20 mouse cellular contexts compared by ENCODE assay signal in the genomic region with DNA sequence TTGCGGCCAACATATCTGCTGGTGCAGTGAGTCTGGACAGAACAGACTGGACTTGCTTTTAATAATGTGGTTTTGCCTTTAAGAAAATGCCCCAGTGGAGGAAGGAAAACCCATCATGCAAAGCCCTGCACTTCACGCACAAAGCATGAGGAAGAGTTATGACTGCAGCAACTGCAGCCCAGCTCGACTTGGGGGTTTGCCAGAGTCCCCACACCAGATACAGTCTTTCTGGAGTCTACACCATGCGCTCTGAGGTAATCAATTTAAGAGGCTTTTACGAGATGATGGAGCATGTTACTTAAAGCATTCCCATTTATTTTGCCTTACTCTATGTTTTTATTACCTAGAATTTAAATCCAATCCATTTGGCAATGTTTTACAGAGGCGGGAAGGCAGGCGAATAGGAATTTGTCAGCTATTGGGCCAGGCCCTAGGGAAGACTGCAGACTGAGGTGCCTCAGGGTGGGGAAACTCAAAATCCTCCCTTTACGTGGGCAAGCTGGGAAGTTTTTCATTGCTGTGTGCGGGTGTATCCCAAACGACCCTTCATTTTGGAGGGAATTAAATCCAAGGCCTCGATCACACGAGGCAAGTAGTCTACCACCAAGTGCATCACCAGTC. TPM values are rescaled to one million over a fixed set of nuclear protein-coding genes. Genes with fewer than 3 reads are reported as not detected.
A peak's percentile ranks its signal among the peaks of the same experiment; 100 is the strongest.
DNase-seq lines count a peak whose midpoint lies in the region; ATAC-seq and TF ChIP-seq lines count a peak whose summit lies in the region.
"Had no signal": no experiment of that assay in that cellular context is flagged by ENCODE, and none has a peak within 500 bp of the region (broad histone marks: within the 10 kb centered on the region; RNA-seq: fewer than 3 reads in every experiment).

No protein-coding gene starts in this region.

- WGBS in cerebellum, adult 2 months = 82% methylated on average over 12 of the region's 12 CpGs
- WGBS in kidney, embryonic 16.5 days = 56% methylated on average over 12 of the region's 12 CpGs
- 44% methylated on average over 12 of the region's 12 CpGs for WGBS in neural tube, embryonic 15.5 days

- H3K9ac ChIP-seq in kidney, embryonic 16.5 days (replicated peaks; ENCODE audit: low read length) = no peak overlapping the region
- H3K9ac ChIP-seq in neural tube, embryonic 15.5 days (replicated peaks) = no peak overlapping the region
- H3K9ac ChIP-seq: heart, embryonic 15.5 days; hindbrain, embryonic 13.5 days; liver, embryonic 12.5 days had no signal

- H3K4me1 ChIP-seq in cerebellum, adult 2 months (ENCODE audit: control insufficient read depth, insufficient read depth, low read length) = no peaks in the 10 kb centered on the region; the same call in 1 of the 2 replicates
- 0 out of 2 replicates have a peak, but pooled peaks cover 3% of the 10 kb centered on the region for H3K4me1 ChIP-seq in kidney, embryonic 16.5 days (ENCODE audit: insufficient read depth, low read length)
- peaks cover 11% of the 10 kb centered on the region for H3K4me1 ChIP-seq in neural tube, embryonic 15.5 days
- H3K4me1 ChIP-seq: heart, embryonic 15.5 days; hindbrain, embryonic 13.5 days; liver, embryonic 12.5 days had no signal

- H3K36me3 ChIP-seq in kidney, embryonic 16.5 days (ENCODE audit: insufficient read depth, low read length) = no peaks in the 10 kb centered on the region
- no peaks in the 10 kb centered on the region for H3K36me3 ChIP-seq in neural tube, embryonic 15.5 days
- H3K36me3 ChIP-seq: heart, embryonic 15.5 days; hindbrain, embryonic 13.5 days; liver, embryonic 12.5 days; midbrain, embryonic 10.5 days had no signal

- no peak overlapping the region for H3K27ac ChIP-seq in cerebellum, adult 2 months (ENCODE audit: insufficient read depth, low read length)
- peak overlapping the region; percentile 18; the same call in 1 of the 2 replicates for H3K27ac ChIP-seq in kidney, embryonic 16.5 days (ENCODE audit: low read length)
- peak overlapping the region; percentile 46 for H3K27ac ChIP-seq in neural tube, embryonic 15.5 days (replicated peaks)
- H3K27ac ChIP-seq: heart, embryonic 15.5 days; hindbrain, embryonic 13.5 days; left cerebral cortex, adult 2 months; liver, embryonic 12.5 days; midbrain, embryonic 10.5 days had no signal

- DNase-seq in cerebellum, postnatal 10 days = peak; percentile 22 to 29
- no peak for DNase-seq in cerebellum, adult 2 months
- no peak for DNase-seq in kidney, adult 11 months
- peak; percentile 15 for DNase-seq in ovary, postnatal 14 days (ENCODE audit: low spot score)
- DNase-seq in ovary, adult 18-20 months (ENCODE audit: low spot score) = no peak
- DNase-seq in adrenal gland, postnatal 10 days = no peak
- DNase-seq: cerebellum, adult 18-20 months; lung, postnatal 14 days; thymus, adult 2 months had no signal

- ATAC-seq in kidney, embryonic 16.5 days (ENCODE audit: low FRiP score, low TSS enrichment) = peak; percentile 93
- ATAC-seq in neural tube, embryonic 15.5 days (ENCODE audit: low FRiP score) = peak; percentile 80
- ATAC-seq: forebrain, embryonic 16.5 days; liver, embryonic 12.5 days had no signal

- no peak overlapping the region for H3K4me3 ChIP-seq in cerebellum, adult 2 months (replicated peaks; ENCODE audit: insufficient read depth, low read depth, low read length)
- H3K4me3 ChIP-seq in kidney, embryonic 16.5 days (ENCODE audit: low read length) = no peak overlapping the region
- no peak overlapping the region for H3K4me3 ChIP-seq in neural tube, embryonic 15.5 days (replicated peaks)
- H3K4me3 ChIP-seq: heart, embryonic 15.5 days; hindbrain, embryonic 13.5 days; left cerebral cortex, adult 2 months; liver, embryonic 12.5 days; midbrain, embryonic 10.5 days; myocyte had no signal

- no peak for TF ChIP-seq POLR2A in cerebellum, adult 2 months (IDR thresholded peaks at IDR 0.05; ENCODE audit: borderline replicate concordance, insufficient read depth, low read length)

- no peak for TF ChIP-seq CTCF in cerebellum, adult 2 months (IDR thresholded peaks at IDR 0.05; ENCODE audit: borderline replicate concordance, insufficient read depth, low read depth, low read length)

- no peak overlapping the region for H3K4me2 ChIP-seq in kidney, embryonic 16.5 days (replicated peaks; ENCODE audit: low read depth, low read length)
- H3K4me2 ChIP-seq in neural tube, embryonic 15.5 days = no peak overlapping the region
- H3K4me2 ChIP-seq: heart, embryonic 15.5 days; hindbrain, embryonic 13.5 days; liver, embryonic 12.5 days had no signal

- H3K27me3 ChIP-seq in cerebellum, adult 2 months (ENCODE audit: control insufficient read depth, insufficient read depth, low read length) = no peaks in the 10 kb centered on the region; the same call in 1 of the 2 replicates
- no peaks in the 10 kb centered on the region for H3K27me3 ChIP-seq in kidney, embryonic 16.5 days (ENCODE audit: insufficient read depth, low read length)
- no peaks in the 10 kb centered on the region for H3K27me3 ChIP-seq in neural tube, embryonic 15.5 days (replicated peaks)
- H3K27me3 ChIP-seq: CH12.LX; heart, embryonic 15.5 days; hindbrain, embryonic 13.5 days; liver, embryonic 12.5 days had no signal

- H3K9me3 ChIP-seq in kidney, embryonic 16.5 days (ENCODE audit: low read length) = no peaks in the 10 kb centered on the region
- no peaks in the 10 kb centered on the region for H3K9me3 ChIP-seq in neural tube, embryonic 15.5 days (replicated peaks)
- H3K9me3 ChIP-seq: heart, embryonic 15.5 days; hindbrain, embryonic 13.5 days; liver, embryonic 12.5 days; midbrain, embryonic 10.5 days had no signal

RNA-seq across cellular contexts. Expression of gene Siah3, which starts 53.2 kb away (rescaled TPM):
- 5.4 and 5.8 TPM in 2 replicates for polyA plus RNA-seq in cerebellum, adult 2 months (2012; rRNA removed)
- polyA plus RNA-seq in kidney, embryonic 16.5 days (2015; fragmentation: Nextera tagmentation; extraction: Ambion mirVana) = 0.07 and 0.21 TPM in 2 replicates
- polyA plus RNA-seq in neural tube, embryonic 15.5 days (2015; fragmentation: Nextera tagmentation; extraction: Ambion mirVana) = 5.1 and 6.0 TPM in 2 replicates
- total RNA-seq in adrenal gland, postnatal 10 days (2021) = under 1 TPM; 0.27 to 0.63 TPM
- total RNA-seq: CH12.LX; granulocyte monocyte progenitor cell, adult 5-6 weeks had no signal
- polyA plus RNA-seq: myocyte had no signal

Comparison
In these comparisons a context has a peak if more than half of its experiments do, and no peak if none do; other contexts are left out.
1. DNase-seq: peak in cerebellum, postnatal 10 days (2 of 2) and ovary, postnatal 14 days (single experiment); none in cerebellum, adult 2 months (0 of 2), kidney, adult 11 months (single experiment), ovary, adult 18-20 months (single experiment) and adrenal gland, postnatal 10 days (single experiment).